Mouse (Mus musculus) urinary bladder, postnatal 10 days (tissue): ENCODE measurements around the gene Mgat4a.

Experiments
- DNase-seq: peaks from one replicate; pipeline ENCODE4 v3.0.0; 2022; ENCODE audit warnings: low spot score

Gene Mgat4a

DNA sequence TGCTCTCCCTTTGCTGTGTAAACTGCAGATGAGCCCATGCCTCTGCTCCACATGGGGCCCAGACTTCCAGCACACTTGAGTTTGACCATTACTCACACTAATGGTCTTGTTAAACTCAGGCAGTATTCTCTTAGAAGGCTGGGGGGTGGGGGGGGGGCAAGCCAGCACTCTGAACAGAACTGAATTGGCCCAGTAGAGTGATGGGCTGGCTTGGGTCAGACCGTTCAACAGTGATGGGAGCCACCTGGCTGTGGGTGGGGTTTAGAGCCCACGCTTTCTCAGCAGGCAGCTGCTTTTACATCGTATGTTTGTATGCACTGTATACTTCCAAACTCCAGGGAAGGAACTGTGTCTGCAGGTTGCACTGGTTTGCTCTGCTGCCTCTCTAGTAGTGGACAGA is 141.9 kb downstream of the Mgat4a start:
- no peak for DNase-seq

- no peak for DNase-seq
Measured at GRCm38 (mm10) chr1:37396481-37396880, 144.3 kb downstream of the Mgat4a start.

DNA sequence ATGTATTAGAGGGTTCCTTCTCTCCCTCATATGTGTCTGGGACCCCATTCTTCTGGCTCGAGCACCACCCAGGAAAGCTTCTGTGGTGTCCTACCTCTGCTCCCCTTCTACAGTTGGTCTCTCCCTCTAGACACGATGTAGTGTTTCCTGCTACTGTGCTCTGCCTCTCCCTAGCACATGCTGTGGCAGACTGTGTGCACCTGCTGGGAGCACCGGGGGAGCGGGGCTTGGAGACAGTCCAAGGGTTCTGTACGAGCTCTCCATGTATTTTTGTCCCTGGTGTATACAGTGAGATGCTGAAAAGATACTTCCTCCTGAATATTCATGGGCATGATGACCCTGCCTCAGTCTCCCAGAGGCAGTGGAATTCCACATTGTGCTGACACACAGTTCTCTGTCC is 147.6 kb downstream of the Mgat4a start:
- no peak for DNase-seq
